Mouse (Mus musculus): ENCODE data around the gene Pde1b. TPM values are rescaled to one million over a fixed set of nuclear protein-coding genes. Genes with fewer than 3 reads are reported as not detected.

Gene Pde1b
- polyA plus RNA-seq (2021; fragmentation: Nextera tagmentation): 48.1 and 55.5 TPM in 2 replicates
- long read RNA-seq, experiment 1, transcript Pde1b-201 (16 exons, 3,218 nt): major isoform, 314 of 525 reads
- long read RNA-seq, experiment 1, partial matches to known transcripts: 172 of 525 reads
- long read RNA-seq, experiment 1, other reads (novel, unspliced or antisense): 37 of 525 reads
- long read RNA-seq, experiment 2, transcript Pde1b-201 (16 exons, 3,218 nt): major isoform, 16 of 54 reads
- long read RNA-seq, experiment 2, partial matches to known transcripts: 34 of 54 reads
- long read RNA-seq, experiment 2, other reads (novel, unspliced or antisense): 4 of 54 reads

DNA sequence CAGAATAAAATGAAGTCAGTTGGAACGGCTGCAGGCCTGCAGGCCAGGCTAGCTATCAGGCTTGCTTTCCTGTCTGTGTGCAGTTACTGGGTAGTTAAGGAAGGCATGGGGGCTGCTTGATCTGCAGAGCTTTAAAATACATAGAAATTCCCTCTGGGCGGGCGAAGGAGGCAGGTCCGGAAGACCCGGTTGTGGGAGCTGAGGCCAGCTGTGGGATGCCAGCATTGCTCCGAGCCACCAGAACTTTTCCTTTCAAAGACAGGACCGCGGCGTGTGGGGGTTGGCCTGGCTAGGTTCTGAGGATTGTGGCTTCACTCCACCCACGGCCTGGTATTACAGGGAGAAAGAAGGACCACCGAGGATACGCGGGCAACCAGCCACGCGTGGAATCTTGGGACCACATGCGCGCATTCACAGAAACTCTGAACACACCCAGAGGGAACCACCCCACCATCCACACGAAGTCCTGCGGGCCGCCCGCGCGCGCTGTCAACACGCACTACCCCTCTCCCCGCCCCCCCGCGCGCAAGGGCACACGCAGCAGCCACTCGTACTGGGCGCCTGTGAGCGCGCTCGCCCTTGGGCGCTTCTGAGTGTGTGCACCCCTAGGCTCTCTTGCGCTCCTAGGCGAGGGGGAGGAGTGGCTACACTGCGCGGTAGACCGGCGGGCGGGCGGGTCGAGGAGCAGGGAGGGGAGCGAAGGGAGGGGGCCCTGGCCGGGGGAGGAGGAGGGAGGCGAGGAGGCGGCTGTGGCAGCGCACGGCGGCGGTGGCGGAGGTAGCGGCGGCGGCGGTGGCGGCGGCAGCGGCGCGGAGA, at the start of gene Pde1b:
Pde1b (plus strand) TSS at position 600 of the 816 bp plus-strand sequence.

GRCm38 (mm10) chr15:103453551-103454218, 49.1 kb upstream of the Pde1b start, which contains the start of gene Nckap1l:
Gene Nckap1l, plus strand, starts transcription at chr15:103453794.

DNA sequence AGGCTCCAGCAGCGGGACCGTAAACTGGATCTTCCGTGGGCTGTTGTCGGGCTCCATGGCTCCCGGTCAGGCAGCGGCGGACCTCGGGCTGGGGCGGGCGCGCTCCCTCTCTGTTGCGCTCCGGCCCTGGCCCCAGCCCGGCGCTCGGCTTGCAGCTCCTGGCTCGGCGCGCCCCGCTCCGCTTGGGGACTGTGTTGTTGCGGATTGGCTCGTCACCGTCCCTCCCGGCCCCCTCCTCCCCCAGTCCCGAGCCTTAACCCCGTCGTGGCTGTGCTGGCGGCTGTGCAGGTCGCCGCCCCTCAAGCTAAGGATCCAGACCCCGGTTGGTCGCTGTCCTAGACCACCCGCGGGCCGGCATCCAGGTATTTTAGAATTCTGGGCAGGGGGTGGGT, 35.0 kb downstream of the Pde1b start, which contains the start of gene Ppp1r1a:
Ppp1r1a (minus strand) TSS at position 182 of the 392 bp plus-strand sequence.

GRCm38 (mm10) chr15:103564981-103565380, 62.1 kb downstream of the Pde1b start, which contains the start of gene Glycam1:
Gene Glycam1, minus strand, starts transcription at chr15:103565081.

Other genes with a start within 250 kb of the Pde1b start
- gene Nfe2, start 244.6 kb upstream of the Pde1b start, polyA plus RNA-seq (2021; fragmentation: Nextera tagmentation): 0.06 TPM in 1 of 2 replicates, not detected in the other
- 108 and 111 TPM in 2 replicates for gene Copz1, start 230.3 kb upstream of the Pde1b start, polyA plus RNA-seq (2021; fragmentation: Nextera tagmentation)
- gene Gpr84, start 192.4 kb upstream of the Pde1b start, polyA plus RNA-seq (2021; fragmentation: Nextera tagmentation): 1.4 and 2.0 TPM in 2 replicates
- gene Zfp385a, start 162.9 kb upstream of the Pde1b start, polyA plus RNA-seq (2021; fragmentation: Nextera tagmentation): 14.9 and 26.7 TPM in 2 replicates
- 0.44 and 1.0 TPM in 2 replicates for gene Itga5, start 136.3 kb upstream of the Pde1b start, polyA plus RNA-seq (2021; fragmentation: Nextera tagmentation)
- gene Gtsf1, start 72.6 kb upstream of the Pde1b start, polyA plus RNA-seq (2021; fragmentation: Nextera tagmentation): 0.18 TPM in 1 of 2 replicates, not detected in the other
- not detected in 2 replicates for gene Gtsf2, start 54.6 kb upstream of the Pde1b start, polyA plus RNA-seq (2021; fragmentation: Nextera tagmentation)
- gene Nckap1l, start 49.2 kb upstream of the Pde1b start, polyA plus RNA-seq (2021; fragmentation: Nextera tagmentation): 1.9 and 2.5 TPM in 2 replicates
- 189 and 207 TPM in 2 replicates for gene Ppp1r1a, start 35.0 kb downstream of the Pde1b start, polyA plus RNA-seq (2021; fragmentation: Nextera tagmentation)
- gene Glycam1, start 62.0 kb downstream of the Pde1b start, polyA plus RNA-seq (2021; fragmentation: Nextera tagmentation): not detected in 2 replicates